Mouse (Mus musculus): Measurements from ENCODE around the gene Cyb561d1.

Cyb561d1 gene

DNA sequence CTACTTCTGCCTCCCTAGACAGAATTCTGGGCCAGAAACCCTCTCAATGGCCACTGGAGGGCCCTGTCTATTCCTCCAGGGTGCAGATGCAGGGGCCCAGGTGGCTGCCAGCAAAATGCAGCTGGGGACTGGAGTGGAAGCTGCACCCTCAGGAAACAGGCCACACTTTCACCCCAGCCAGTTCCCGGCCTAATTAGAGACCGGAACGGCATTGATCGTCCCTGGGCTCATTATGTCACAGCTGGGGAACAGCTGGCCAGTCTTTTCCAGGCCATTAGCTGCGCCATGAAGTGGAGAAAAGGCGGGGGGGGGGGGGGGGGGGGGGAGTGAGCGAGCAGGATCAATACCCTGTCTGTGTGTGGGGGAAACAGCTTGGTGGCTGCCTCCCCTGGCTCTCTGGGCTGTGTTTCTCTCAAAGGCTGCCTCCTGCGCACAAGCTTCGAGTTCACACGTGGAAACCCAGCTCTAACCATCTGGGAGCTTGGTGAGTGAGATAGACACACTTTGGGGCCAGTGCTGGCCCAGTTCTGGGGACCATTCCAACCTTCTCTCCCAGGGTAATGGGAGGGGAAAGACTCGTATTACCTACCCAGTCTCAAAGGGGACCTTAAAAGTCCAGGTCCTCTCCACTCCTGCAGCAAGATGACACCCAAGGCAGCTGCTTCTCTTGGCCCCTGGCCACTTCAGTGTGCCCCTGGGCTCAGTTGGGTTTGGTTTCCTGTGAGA, 34.4 kb downstream of the Cyb561d1 start:
- DNase-seq: peak; percentile 55

DNA sequence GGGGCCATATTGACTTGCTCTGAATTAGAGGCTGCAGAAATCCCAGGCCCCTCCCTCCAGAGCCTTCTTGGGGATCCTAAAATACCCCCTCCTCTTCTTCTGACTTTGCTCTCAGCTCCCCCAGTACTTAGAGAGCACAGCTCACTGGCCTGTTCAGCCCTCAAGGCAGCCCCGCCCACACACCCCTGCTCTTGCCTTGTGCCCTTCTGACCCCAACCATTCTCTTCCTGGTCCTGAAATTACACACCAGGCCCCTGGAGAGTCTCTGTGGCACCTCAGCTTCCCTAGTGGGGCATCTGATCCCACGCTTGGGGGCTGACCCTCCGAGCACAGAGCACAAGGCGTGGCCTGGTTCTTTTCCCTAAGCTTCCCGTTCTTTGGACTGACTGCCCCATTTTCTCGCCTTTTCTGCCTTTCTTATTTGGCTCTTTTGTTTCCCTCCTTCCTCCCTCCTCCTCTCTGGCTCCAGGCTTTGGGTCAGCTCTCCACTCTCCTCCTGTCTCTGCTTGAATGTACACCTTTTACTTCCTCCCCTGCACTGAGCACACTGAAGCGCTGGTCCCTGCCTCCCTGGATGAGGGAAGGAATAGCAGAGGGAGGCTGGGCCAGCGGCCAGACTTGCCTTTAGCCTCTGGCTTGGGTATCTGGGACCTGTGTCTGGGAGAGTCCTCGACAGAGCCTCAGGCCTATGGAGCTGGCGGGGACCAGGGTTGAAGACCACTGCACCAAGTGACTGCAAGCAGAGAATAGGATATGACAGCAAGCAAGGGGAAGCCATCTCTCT, 35.3 kb downstream of the Cyb561d1 start:
- DNase-seq: no peak

DNA sequence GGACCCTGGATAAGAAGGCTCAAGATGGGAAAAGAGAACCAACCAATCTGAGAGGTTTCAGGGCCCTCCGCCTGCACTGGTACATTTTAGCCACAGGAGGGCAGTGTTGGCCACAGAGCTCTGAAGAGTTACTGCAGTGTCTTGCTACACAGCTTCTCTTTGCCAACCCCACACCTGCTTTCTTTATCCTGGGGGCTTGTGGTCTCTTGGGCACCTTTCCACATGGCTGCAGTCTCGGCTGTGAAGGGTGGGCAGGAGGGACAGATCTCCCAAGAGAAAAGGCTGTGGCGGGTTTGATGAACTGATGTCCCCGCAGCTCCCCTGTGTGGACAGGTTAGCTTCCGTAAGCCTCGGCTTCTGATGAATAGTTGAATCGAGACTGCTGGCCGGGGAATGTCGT, 36.2 kb downstream of the Cyb561d1 start:
- peak; percentile 74 for DNase-seq

DNA sequence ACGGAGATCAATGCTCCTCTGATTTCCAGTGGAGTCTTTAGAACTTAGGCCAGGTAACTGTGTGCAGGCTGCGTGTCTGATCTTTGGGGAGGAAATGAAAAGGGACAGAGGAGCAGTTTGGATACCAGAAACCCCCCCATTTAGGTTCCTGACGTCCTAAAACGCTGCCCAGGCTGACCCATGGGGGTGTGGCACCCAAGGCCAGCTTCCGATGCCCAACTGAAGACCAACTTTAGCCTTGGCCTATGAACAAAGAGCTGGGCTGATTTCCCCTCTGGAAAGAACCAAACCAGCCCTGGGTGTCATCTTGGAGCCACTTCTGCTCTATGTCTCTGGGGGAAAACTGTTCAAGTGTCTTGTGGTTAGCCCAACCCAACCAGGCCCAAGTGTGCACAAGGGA, 36.9 kb downstream of the Cyb561d1 start:
- no peak for DNase-seq

DNA sequence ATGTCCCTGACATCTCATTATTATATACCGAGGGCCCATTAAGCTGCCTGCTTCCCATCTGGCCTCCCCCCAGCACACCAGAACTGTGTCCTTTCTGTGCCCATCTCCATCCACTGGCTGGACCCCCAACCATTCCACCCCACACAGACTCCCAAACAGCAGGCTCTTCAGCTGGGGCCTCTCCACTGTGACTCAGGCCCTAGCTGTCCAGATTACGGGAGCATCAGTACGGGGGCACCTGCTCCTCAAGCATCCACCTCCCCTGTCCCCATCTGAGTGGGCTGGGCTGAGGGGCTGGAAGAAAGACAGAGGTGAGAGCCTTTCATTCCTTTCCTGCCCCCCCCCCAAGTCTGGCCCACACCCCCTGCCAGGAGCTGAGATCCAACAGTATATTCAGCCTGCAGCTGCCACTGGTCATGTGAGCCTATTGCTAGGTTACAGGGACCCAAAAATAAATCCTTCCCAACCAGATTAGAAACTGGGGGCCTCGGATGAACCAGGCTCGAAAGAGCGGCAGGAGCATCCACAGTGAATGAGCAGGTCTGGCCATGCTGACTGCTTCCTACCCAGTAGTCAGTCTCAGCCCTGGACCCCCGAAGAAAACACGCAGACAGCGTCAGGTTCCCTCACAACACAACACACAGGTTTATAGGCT, 42.5 kb downstream of the Cyb561d1 start:
- peak; percentile 48 for DNase-seq

DNA sequence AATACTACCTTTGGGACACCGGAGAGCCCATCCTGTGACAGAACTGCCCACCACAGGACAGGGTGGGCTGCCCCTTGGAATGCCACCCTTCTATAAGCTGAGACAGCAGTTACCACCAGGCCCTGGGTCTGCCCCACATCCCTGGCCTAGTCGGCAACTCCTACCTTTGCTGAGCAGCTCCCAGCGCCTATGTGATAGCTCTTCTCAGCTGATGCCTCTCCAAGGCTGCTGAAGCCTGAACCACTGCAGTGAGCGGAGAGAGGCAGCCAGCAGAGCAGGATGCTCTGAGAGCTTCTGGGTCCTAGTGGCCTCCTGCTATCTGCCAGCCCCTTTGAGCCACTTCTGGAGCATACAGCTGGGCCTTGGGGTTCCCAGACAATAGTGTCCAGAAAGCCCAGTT, 46.4 kb downstream of the Cyb561d1 start, which contains the start of gene Gpr61:
TSS of gene Gpr61 (minus strand) at position 227 of the 400 bp plus-strand sequence.
- peak; percentile 72 for DNase-seq

DNA sequence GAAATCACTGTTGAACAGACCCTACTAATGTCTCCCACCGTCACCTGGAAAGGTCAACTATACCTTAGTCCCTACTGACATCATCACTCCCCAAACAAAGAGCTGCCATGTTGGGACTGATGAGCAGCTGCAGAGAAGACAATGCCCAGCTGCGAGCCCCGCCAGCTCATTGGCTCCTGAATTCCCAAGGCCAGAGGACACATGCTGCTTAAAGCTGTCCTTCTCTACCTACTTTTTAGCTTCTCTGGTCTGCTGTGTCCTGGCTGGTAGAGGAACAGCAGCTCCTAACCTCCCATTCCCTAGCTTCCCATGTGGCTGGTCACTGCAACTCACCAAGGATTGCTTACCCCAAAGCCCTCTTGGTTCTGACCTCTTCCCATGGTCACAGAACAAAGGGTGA, 48.7 kb downstream of the Cyb561d1 start:
- no peak for DNase-seq

DNA sequence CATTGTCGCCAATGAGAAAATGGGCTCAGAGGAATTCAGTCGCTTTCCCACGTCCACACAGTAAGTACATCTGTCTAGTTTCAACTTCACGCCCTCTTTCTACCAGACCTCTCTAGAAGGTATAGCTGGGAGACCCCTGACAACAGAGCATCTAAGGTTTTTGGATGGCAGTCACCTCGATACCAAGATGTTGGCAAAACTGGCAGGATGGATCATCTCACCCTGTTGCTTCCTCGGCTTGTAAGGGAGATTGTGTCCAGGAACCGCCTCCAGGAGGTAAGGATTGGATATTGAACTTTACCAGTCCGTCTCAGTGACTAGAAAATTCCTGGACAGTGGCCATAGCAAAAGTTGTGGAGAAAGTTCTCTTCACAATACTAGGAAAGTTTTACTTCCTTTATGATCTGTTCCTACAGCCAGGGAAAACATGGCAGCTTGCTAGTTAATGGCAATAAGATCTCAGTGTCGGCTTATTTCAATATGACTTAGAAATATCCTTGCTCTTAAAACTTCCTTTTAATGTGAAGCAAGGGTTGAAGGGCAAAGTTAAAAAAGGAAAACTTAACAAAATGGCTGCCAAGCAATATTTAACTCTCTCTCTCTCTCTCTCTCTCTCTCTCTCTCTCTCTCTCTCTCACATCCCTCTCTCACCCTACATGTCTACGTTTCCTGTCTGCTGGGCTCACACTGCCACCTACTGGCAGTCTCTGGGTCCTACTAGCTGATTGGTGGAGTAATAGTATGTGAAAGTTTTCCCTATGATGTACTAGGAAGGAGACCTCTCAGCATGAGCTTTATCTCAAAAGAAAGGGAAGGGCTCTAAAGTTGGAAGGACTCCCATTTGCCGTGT, 53.4 kb downstream of the Cyb561d1 start:
- DNase-seq: peak; percentile 90

DNA sequence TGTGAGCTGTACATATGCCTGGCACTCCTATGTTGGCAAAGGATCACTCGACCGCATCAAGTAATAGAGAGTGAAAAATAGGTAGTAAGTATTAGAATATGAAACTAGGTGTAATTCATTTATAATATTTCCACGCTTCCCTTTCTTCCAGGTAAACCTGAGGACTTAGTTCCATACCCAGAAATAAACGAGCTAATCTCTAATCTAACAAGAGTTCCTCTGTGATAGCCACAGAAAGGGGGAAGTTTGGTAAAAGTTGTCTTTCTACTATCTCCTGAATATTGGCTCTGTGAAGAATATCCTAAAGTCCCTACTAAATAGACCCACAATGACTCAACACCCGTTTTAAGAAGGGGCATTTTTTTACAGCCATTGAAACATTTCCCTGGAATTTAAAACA, 54.3 kb downstream of the Cyb561d1 start:
- no peak for DNase-seq

Measured in right cerebral cortex, postnatal 14 days (tissue).